Comparison of ENCODE assay signal across 10 mouse cellular contexts in the genomic region with DNA sequence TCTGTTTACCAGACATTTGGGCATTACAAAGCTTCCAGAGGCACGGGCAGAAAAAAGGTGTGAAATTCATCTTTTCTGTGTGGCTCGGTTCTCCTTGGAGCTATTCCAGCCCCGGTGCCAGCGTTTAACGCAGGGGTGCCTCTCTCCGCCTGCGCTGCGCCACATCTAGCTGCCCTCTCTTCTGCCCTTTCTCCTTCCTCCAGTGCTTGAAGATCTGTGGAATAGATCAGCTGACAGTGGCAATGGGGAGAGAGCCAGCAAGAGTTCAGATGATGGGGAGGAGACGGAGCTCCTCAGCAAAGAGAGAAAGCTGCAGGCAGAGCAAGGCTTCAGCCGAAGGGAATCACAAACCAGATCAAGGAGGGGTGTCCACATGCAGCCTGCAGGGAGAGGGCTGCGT.
DNase-seq lines count a peak whose midpoint lies in the region; ATAC-seq and TF ChIP-seq lines count a peak whose summit lies in the region.
"Had no signal": no experiment of that assay in that cellular context is flagged by ENCODE, and none has a peak within 500 bp of the region (broad histone marks: within the 10 kb centered on the region; RNA-seq: fewer than 3 reads in every experiment).

No protein-coding gene starts in this region.

- no peak overlapping the region for H3K27ac ChIP-seq in kidney, embryonic 15.5 days
- no peak overlapping the region for H3K27ac ChIP-seq in brown adipose tissue, adult 24 weeks (replicated peaks; ENCODE audit: low read depth, low read length)
- H3K27ac ChIP-seq in limb, embryonic 13.5 days, result no peak overlapping the region
- H3K27ac ChIP-seq: liver, embryonic 14.5 days had no signal

- H3K4me1 ChIP-seq in kidney, embryonic 15.5 days, result peaks cover 26% of the 10 kb centered on the region
- no peaks in the 10 kb centered on the region for H3K4me1 ChIP-seq in brown adipose tissue, adult 24 weeks (ENCODE audit: control insufficient read depth, insufficient read depth, insufficient read length, low read length)
- H3K4me1 ChIP-seq in limb, embryonic 13.5 days, result peaks cover 32% of the 10 kb centered on the region
- H3K4me1 ChIP-seq in lung, adult 2 months (ENCODE audit: control insufficient read depth, insufficient read depth, low read length), result no peaks in the 10 kb centered on the region

- peaks cover 5% of the 10 kb centered on the region; the same call in 1 of the 2 replicates for H3K27me3 ChIP-seq in kidney, embryonic 15.5 days
- no peaks in the 10 kb centered on the region for H3K27me3 ChIP-seq in limb, embryonic 13.5 days

- TF ChIP-seq CTCF in lung, adult 2 months (IDR thresholded peaks at IDR 0.05; ENCODE audit: insufficient read depth, low read length), result no peak

- H3K36me3 ChIP-seq in kidney, embryonic 15.5 days, result no peaks in the 10 kb centered on the region
- no peaks in the 10 kb centered on the region for H3K36me3 ChIP-seq in limb, embryonic 13.5 days

- H3K4me2 ChIP-seq in kidney, embryonic 15.5 days, result peak overlapping the region; percentile 30
- H3K4me2 ChIP-seq in limb, embryonic 13.5 days (replicated peaks), result peak overlapping the region; percentile 48

- H3K9me3 ChIP-seq in kidney, embryonic 15.5 days (replicated peaks), result no peaks in the 10 kb centered on the region
- no peaks in the 10 kb centered on the region for H3K9me3 ChIP-seq in limb, embryonic 13.5 days

- no peak overlapping the region for H3K4me3 ChIP-seq in kidney, embryonic 15.5 days (replicated peaks)
- H3K4me3 ChIP-seq in brown adipose tissue, adult 24 weeks (ENCODE audit: insufficient read depth, low read depth, low read length), result 0 out of 2 replicates have a peak overlapping the region, but pooled peaks have one; percentile 30
- H3K4me3 ChIP-seq in limb, embryonic 13.5 days, result no peak overlapping the region
- H3K4me3 ChIP-seq in lung, adult 2 months (replicated peaks; ENCODE audit: extremely low read depth, low read depth, low read length), result no peak overlapping the region

- H3K9ac ChIP-seq in kidney, embryonic 15.5 days, result no peak overlapping the region
- H3K9ac ChIP-seq in limb, embryonic 13.5 days, result peak overlapping the region; percentile 31; the same call in 1 of the 2 replicates
- H3K9ac ChIP-seq: liver, embryonic 14.5 days had no signal

- DNase-seq in kidney, postnatal 10 days, result no peak
- DNase-seq in cerebellum, adult 9-10 months, result peak; percentile 46
- DNase-seq in urinary bladder, postnatal 14 days (ENCODE audit: low spot score), result no peak
- no peak for DNase-seq in lung, adult 2 months
- DNase-seq: thymus, postnatal 14 days had no signal

- 48% methylated on average over 11 of the region's 11 CpGs for WGBS in kidney, embryonic 15.5 days
- WGBS in limb, embryonic 13.5 days, result 48% methylated on average over 11 of the region's 11 CpGs
- WGBS in lung, adult 2 months, result 54% methylated on average over 11 of the region's 11 CpGs

- no peak for ATAC-seq in kidney, embryonic 15.5 days (replicated peaks; ENCODE audit: low FRiP score)
- no peak for ATAC-seq in limb, embryonic 13.5 days (ENCODE audit: low FRiP score, low read depth)
- ATAC-seq: inflammation-experienced regulatory T-cells, adult 6 months had no signal

- no peak for TF ChIP-seq POLR2A in lung, adult 2 months (IDR thresholded peaks at IDR 0.05; ENCODE audit: borderline replicate concordance, extremely low read depth, low read depth, low read length)
